In the genomic region with DNA sequence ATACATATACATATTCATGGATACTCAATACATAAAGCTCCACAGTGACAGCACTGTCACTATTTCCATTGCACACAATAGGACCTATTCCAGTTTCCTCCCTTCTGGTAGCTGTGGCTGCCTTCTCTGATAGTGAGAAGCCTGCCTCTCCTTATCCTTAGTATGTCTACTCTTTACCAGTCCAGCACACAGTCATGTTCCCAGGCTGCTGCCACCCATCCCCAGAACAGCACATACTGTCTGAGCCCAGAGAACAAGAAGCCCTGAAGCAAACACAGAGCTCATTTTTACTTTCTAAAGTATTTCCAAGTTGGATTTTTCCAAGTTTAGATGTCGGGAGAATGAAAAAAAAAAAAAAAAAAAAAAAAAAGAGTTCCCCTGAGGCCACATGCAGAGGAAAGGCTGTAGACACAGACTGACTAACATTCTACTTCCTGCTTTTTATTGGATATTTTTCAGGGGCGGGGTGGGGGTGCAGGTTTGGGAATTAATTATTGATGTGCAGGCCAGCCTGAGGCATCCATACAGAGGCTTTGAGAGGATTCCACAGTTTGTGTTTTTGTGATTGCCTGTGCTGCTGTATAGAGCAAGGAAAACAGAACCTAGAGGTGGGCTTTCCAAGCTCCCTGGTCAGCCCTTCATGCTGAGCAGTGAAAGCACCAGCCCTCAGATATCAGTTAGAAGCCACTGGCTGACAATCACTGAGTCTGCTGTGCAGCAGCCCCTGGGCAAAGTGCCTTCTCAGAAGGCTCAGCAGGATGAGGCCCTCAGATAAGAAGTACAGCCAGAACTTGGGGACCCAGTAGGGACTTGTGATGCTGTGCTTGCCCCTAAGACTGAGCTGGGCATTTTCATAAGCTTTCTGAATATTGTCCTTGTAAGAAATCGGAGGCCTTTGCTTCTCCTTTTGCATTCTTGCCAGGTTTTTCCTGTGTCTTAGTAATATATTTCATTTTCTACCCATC, we compare ENCODE assay signal across 15 mouse cellular contexts. TPM values are rescaled to one million over a fixed set of nuclear protein-coding genes. Genes with fewer than 3 reads are reported as not detected.
DNase-seq lines count a peak whose midpoint lies in the region; TF ChIP-seq lines count a peak whose summit lies in the region.
"Had no signal": no experiment of that assay in that cellular context is flagged by ENCODE, and none has a peak within 500 bp of the region (broad histone marks: within the 10 kb centered on the region; RNA-seq: fewer than 3 reads in every experiment).

No protein-coding gene starts in this region.

- no peak for TF ChIP-seq CTCF in testis, adult 2 months (IDR thresholded peaks at IDR 0.05; ENCODE audit: control insufficient read depth, insufficient read depth, insufficient replicate concordance, low read depth, low read length)
- TF ChIP-seq CTCF in lung, adult 2 months (IDR thresholded peaks at IDR 0.05; ENCODE audit: insufficient read depth, low read length): no peak

- DNase-seq in heart, adult 11 months: peak; percentile 95
- no peak for DNase-seq in heart, postnatal 14 days
- DNase-seq in testis, postnatal 10 days (ENCODE audit: low spot score): no peak
- DNase-seq in kidney, postnatal 4 days: peak; percentile 25 to 44
- no peak for DNase-seq in thymus, postnatal 25 days
- no peak for DNase-seq in lung, adult 2 months
- no peak for DNase-seq in cerebellum, adult 11 months
- DNase-seq: adrenal gland, postnatal 25 days; cerebellum, adult 2 months; lung, adult 18-20 months had no signal

- intact Hi-C loops in heart, postnatal 14 days (cut with DNase I): no loop called here

- peak overlapping the region; percentile 56 for H3K27ac ChIP-seq in testis, adult 2 months (ENCODE audit: control insufficient read depth, insufficient read depth, low read depth, low read length)
- H3K27ac ChIP-seq: hindbrain, embryonic 13.5 days; left cerebral cortex, adult 2 months had no signal

- WGBS in lung, adult 2 months: 65% methylated on average over 3 of the region's 3 CpGs

- no peaks in the 10 kb centered on the region for H3K27me3 ChIP-seq in testis, adult 2 months (ENCODE audit: control insufficient read depth, insufficient read depth, low read length)
- H3K27me3 ChIP-seq: hindbrain, embryonic 13.5 days had no signal

- H3K4me1 ChIP-seq in testis, adult 2 months (ENCODE audit: control insufficient read depth, insufficient read depth, low read length): no peaks in the 10 kb centered on the region
- H3K4me1 ChIP-seq in lung, adult 2 months (ENCODE audit: control insufficient read depth, insufficient read depth, low read length): no peaks in the 10 kb centered on the region; the same call in 1 of the 2 replicates
- H3K4me1 ChIP-seq: hindbrain, embryonic 13.5 days had no signal

- no peak overlapping the region for H3K4me3 ChIP-seq in testis, adult 2 months (ENCODE audit: control insufficient read depth, low read depth, low read length)
- H3K4me3 ChIP-seq in lung, adult 2 months (replicated peaks; ENCODE audit: extremely low read depth, low read depth, low read length): no peak overlapping the region
- H3K4me3 ChIP-seq: hindbrain, embryonic 13.5 days; left cerebral cortex, adult 2 months had no signal

- no peak for TF ChIP-seq POLR2A in testis, adult 2 months (IDR thresholded peaks at IDR 0.05; ENCODE audit: control insufficient read depth, low read depth, low read length)
- no peak for TF ChIP-seq POLR2A in lung, adult 2 months (IDR thresholded peaks at IDR 0.05; ENCODE audit: borderline replicate concordance, extremely low read depth, low read depth, low read length)

- H3K36me3 ChIP-seq in testis, adult 2 months (ENCODE audit: control insufficient read depth, insufficient read depth, low read length): no peaks in the 10 kb centered on the region
- H3K36me3 ChIP-seq: hindbrain, embryonic 13.5 days had no signal

RNA-seq across cellular contexts. Expression of a gene that starts 4.1 kb away (rescaled TPM):
- total RNA-seq in heart, postnatal 14 days (2021): not detected
- 8.4 and 10.2 TPM in 2 replicates for polyA plus RNA-seq in testis, adult 2 months (2012; rRNA removed)
- polyA plus RNA-seq in lung, adult 2 months (2012; rRNA removed): 0.08 TPM in 1 of 2 replicates, not detected in the other
- total RNA-seq: adrenal gland, postnatal 25 days; left cerebral cortex, adult 2 months had no signal
- polyA plus RNA-seq: cerebellum, adult 2 months; hindbrain, embryonic 13.5 days; large intestine, adult 2 months; spleen, adult 2 months had no signal

RNA-seq across cellular contexts. Expression of a gene that starts 20.3 kb away (rescaled TPM):
- 1 to 10 TPM; 8.8 to 9.7 TPM for total RNA-seq in heart, postnatal 14 days (2021)
- 0.61 and 0.65 TPM in 2 replicates for polyA plus RNA-seq in testis, adult 2 months (2012; rRNA removed)
- polyA plus RNA-seq in lung, adult 2 months (2012; rRNA removed): 8.4 and 9.9 TPM in 2 replicates

RNA-seq across cellular contexts. Expression of a gene that starts 45.2 kb away (rescaled TPM):
- total RNA-seq in heart, postnatal 14 days (2021): not detected
- polyA plus RNA-seq in testis, adult 2 months (2012; rRNA removed): 39.0 and 40.5 TPM in 2 replicates
- polyA plus RNA-seq in lung, adult 2 months (2012; rRNA removed): 1.9 and 2.4 TPM in 2 replicates
- total RNA-seq: left cerebral cortex, adult 2 months had no signal
- polyA plus RNA-seq: large intestine, adult 2 months; spleen, adult 2 months had no signal

RNA-seq across cellular contexts. Expression of a gene that starts 47.8 kb away (rescaled TPM):
- 10 to 100 TPM; 25.5 to 29.9 TPM for total RNA-seq in heart, postnatal 14 days (2021)
- 25.7 and 28.1 TPM in 2 replicates for polyA plus RNA-seq in testis, adult 2 months (2012; rRNA removed)
- polyA plus RNA-seq in lung, adult 2 months (2012; rRNA removed): 20.2 and 26.8 TPM in 2 replicates

Comparison
In these comparisons a context has a peak if more than half of its experiments do, and no peak if none do; other contexts are left out.
1. DNase-seq: peak in heart, adult 11 months (single experiment) and kidney, postnatal 4 days (2 of 2); none in heart, postnatal 14 days (0 of 2), testis, postnatal 10 days (single experiment), thymus, postnatal 25 days (single experiment), lung, adult 2 months (single experiment) and cerebellum, adult 11 months (single experiment).
2. RNA of a gene that starts 45.2 kb away (polyA plus RNA-seq): 39.0 to 40.5 TPM in testis, adult 2 months; 1.9 to 2.4 TPM in lung, adult 2 months; every median in the first group is over 10 times any median in the second.